Mouse (Mus musculus): ENCODE measurements around the gene Uba5. TPM values are rescaled to one million over a fixed set of nuclear protein-coding genes. Genes with fewer than 3 reads are reported as not detected.

The Uba5 gene
- 68.8 and 69.8 TPM in 2 replicates for polyA plus RNA-seq (2015; fragmentation: Nextera tagmentation; extraction: Ambion mirVana)

DNA sequence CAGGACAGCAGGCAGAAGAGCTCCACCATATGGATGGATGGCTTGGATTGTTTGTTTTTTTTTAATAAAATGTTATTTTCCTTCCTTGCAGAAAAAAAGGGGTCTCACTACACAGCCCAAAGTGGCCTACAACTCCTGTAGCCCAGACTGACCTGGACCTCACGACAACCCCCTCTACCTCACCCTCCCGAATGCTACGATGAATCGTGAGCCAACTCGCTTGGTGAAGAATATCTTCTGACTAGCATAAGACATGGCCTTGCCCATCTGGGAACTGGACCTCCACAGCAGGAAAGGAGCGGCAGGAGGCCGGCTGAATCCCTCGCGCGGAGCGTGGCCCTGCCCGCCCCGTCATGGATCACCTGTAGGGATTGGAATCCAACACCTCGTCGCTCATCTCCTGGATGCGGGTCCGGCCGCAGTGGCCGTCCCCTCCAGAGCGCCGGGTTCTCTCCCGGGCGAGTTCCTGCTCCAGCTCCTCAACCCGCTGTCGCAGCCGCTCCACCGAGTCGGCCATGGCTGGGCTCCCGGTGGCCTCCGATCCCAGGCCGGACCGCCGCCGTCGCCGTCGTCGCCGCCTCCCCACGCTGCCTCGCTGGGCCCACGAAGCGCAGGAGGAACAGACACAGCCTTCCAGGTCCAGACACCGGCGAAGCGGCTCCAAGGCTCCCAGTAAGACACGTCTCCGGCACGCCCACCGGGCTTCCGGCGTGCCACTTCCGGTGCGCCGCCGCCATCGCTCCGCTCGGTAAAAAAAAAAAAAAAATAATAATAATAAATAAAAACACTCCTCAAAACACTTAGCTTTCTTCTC, at the start of gene Uba5:
TSS of gene Uba5 (minus strand) at position 705 of the 814 bp plus-strand sequence.
- H3K9me3 ChIP-seq (replicated peaks; ENCODE audit: control insufficient read depth, low read length, poor library complexity, severe bottlenecking): no peaks in the 10 kb centered on the region
- peak within 1 kb of the TSS; percentile 88 for H3K4me2 ChIP-seq (ENCODE audit: low read length)
- ATAC-seq: peak; percentile 90
- H3K4me1 ChIP-seq (ENCODE audit: control insufficient read depth, insufficient read depth, low read length): peaks cover 17% of the 10 kb centered on the region
- H3K36me3 ChIP-seq (ENCODE audit: control insufficient read depth, insufficient read depth, low read length): peaks cover 13% of the 10 kb centered on the region
- H3K27me3 ChIP-seq (ENCODE audit: control insufficient read depth, insufficient read depth, low read depth, low read length): no peaks in the 10 kb centered on the region
- peak within 1 kb of the TSS; percentile 74 for H3K27ac ChIP-seq (ENCODE audit: low read length)
- peak within 1 kb of the TSS; percentile 80 for H3K9ac ChIP-seq (ENCODE audit: low read depth, low read length)
- peak within 1 kb of the TSS; percentile 73 for H3K4me3 ChIP-seq (ENCODE audit: low read depth, low read length)
- WGBS: under 1% methylated on average over 58 of the region's 59 CpGs

DNA sequence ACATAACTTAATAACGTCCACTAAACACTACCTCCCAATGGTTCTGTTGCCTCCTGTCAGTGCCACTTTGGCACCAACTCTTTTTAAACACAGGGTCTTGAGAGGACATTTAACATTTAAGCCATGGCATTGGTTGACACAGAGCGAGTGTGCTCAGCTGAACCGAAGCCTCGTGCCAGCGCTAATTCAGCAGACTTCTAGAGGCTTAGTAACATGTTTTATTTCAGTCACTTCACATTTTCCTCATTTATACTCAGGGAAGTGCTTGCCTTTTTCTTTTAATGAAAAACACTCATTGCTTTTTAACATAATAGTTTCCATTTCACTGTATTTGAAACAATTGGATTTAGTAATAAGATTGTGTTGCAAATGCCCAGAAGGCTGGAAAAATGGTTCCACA, 46.2 kb upstream of the Uba5 start:
- Histone ChIP-seq H3K4me3 (ENCODE audit: low read depth, low read length) (no peak overlapping the region), H3K9ac (ENCODE audit: low read depth, low read length) (no peak overlapping the region), H3K9me3 (replicated peaks; ENCODE audit: control insufficient read depth, low read length, poor library complexity, severe bottlenecking) (no peaks in the 10 kb centered on the region), H3K4me2 (ENCODE audit: low read length) (no peak overlapping the region), H3K4me1 (ENCODE audit: control insufficient read depth, insufficient read depth, low read length) (no peaks in the 10 kb centered on the region), H3K27me3 (ENCODE audit: control insufficient read depth, insufficient read depth, low read depth, low read length) (no peaks in the 10 kb centered on the region), H3K27ac (ENCODE audit: low read length) (no peak overlapping the region), H3K36me3 (ENCODE audit: control insufficient read depth, insufficient read depth, low read length) (no peaks in the 10 kb centered on the region)
- WGBS: 88% methylated on average over 5 of the region's 5 CpGs
- no peak for ATAC-seq

DNA sequence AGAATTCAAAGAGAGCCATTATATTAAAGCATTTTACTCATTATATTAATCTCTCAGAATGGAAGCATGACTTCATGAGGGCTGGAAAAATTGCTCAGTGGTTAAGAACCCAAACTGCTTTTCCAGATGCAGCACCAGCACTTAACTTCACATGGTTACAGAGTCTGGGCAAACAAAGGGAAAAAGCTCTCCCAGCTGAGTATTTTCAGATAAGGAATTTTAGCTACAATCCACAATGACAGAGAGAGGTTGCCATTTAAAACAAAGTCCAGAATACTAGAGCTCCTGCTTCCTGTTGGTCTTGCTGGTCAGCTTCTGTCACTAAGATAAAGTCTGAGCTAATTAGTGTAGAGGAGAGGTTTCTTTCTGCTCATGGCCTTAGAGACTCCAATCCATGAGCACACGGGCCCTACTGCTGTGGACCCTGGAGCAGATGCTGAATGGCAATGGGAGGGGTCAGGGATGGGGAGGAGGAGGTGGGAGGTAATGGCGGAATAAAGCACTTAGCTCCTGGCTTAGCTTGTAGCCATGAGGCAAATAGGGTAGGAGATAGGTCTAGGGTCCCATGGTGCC, 45.7 kb upstream of the Uba5 start:
- 68% methylated on average over 2 of the region's 2 CpGs for WGBS

DNA sequence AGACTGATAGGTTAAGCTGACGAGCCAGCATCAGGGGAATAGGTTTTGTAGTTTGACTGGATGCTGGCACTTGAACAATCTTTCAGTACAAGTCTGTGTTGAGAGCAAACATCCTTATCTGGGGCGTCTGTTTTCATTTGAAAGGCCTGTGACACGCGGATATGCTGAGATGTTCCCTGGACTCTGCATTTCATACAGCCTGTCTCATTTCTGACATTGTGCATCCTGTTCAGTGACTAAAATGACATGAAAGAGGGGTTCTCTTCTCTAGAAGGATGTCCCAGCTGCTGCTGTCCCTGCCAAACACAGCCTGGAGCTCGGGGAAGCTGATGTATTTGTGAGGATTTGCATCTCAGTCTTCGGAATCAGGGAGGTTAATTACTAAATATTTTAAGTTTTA, 44.5 kb upstream of the Uba5 start:
- 77% methylated on average over 6 of the region's 6 CpGs for WGBS
- no peak overlapping the region for H3K4me2 ChIP-seq (ENCODE audit: low read length)
- H3K36me3 ChIP-seq (ENCODE audit: control insufficient read depth, insufficient read depth, low read length): no peaks in the 10 kb centered on the region
- H3K4me3 ChIP-seq (ENCODE audit: low read depth, low read length): no peak overlapping the region
- no peak overlapping the region for H3K9ac ChIP-seq (ENCODE audit: low read depth, low read length)
- no peak for ATAC-seq
- no peaks in the 10 kb centered on the region for H3K9me3 ChIP-seq (replicated peaks; ENCODE audit: control insufficient read depth, low read length, poor library complexity, severe bottlenecking)
- H3K27ac ChIP-seq (ENCODE audit: low read length): no peak overlapping the region
- H3K27me3 ChIP-seq (ENCODE audit: control insufficient read depth, insufficient read depth, low read depth, low read length): no peaks in the 10 kb centered on the region
- no peaks in the 10 kb centered on the region; the same call in 1 of the 2 replicates for H3K4me1 ChIP-seq (ENCODE audit: control insufficient read depth, insufficient read depth, low read length)

More for the DNA sequence above, 45.7 kb upstream of the Uba5 start:
- no peaks in the 10 kb centered on the region for H3K36me3 ChIP-seq (ENCODE audit: control insufficient read depth, insufficient read depth, low read length)
- no peaks in the 10 kb centered on the region for H3K9me3 ChIP-seq (replicated peaks; ENCODE audit: control insufficient read depth, low read length, poor library complexity, severe bottlenecking)
- no peak overlapping the region for H3K4me2 ChIP-seq (ENCODE audit: low read length)
- H3K27me3 ChIP-seq (ENCODE audit: control insufficient read depth, insufficient read depth, low read depth, low read length): no peaks in the 10 kb centered on the region
- no peak overlapping the region for H3K27ac ChIP-seq (ENCODE audit: low read length)
- no peak overlapping the region for H3K9ac ChIP-seq (ENCODE audit: low read depth, low read length)
- H3K4me1 ChIP-seq (ENCODE audit: control insufficient read depth, insufficient read depth, low read length): no peaks in the 10 kb centered on the region
- no peak for ATAC-seq
- H3K4me3 ChIP-seq (ENCODE audit: low read depth, low read length): no peak overlapping the region

DNA sequence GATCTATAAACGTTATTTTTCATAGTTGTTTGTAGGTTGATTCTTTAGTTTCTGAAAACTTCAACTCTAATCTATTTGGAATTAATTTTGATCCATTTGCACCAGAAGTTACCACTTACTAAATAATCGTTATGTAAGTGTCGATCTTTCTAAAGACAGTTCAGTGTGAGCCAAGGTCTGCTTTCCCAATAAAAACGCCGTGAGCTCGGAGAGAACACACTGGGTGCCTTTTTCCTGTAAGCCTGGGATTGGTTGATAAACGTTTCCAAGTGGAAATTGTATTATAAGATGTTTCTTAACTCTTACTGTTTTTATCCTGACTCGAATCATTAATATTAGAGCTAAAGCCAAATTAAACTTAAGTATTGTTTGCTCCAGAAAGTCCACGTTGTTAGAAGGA, 44.0 kb upstream of the Uba5 start:
- Histone ChIP-seq H3K27me3 (ENCODE audit: control insufficient read depth, insufficient read depth, low read depth, low read length) (no peaks in the 10 kb centered on the region), H3K9ac (ENCODE audit: low read depth, low read length) (no peak overlapping the region), H3K4me1 (ENCODE audit: control insufficient read depth, insufficient read depth, low read length) (no peaks in the 10 kb centered on the region; the same call in 1 of the 2 replicates), H3K4me2 (ENCODE audit: low read length) (no peak overlapping the region), H3K9me3 (replicated peaks; ENCODE audit: control insufficient read depth, low read length, poor library complexity, severe bottlenecking) (no peaks in the 10 kb centered on the region), H3K4me3 (ENCODE audit: low read depth, low read length) (no peak overlapping the region), H3K36me3 (ENCODE audit: control insufficient read depth, insufficient read depth, low read length) (no peaks in the 10 kb centered on the region), H3K27ac (ENCODE audit: low read length) (no peak overlapping the region)
- WGBS: 87% methylated on average over 9 of the region's 9 CpGs
- no peak for ATAC-seq

DNA sequence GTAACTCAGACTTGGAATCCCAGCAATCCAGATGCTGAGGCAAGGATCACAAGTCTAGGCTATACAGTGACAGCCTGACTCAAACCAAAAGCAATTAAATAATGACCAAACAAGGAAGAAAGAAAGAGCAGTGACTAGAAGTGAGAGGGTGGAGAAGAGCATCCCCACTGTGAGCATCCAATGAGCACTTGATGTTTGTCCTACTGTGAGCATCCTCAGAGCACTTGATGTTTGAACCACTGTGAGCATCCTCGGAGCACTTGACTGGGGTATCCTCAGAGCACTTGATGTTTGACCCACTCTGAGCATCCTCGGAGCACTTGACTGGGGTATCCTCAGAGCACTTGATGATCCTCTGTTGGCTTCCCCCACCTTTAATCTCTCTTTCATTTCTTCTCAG, 42.1 kb upstream of the Uba5 start:
- Histone ChIP-seq H3K27me3 (ENCODE audit: control insufficient read depth, insufficient read depth, low read depth, low read length) (no peaks in the 10 kb centered on the region), H3K9ac (ENCODE audit: low read depth, low read length) (no peak overlapping the region), H3K4me2 (ENCODE audit: low read length) (no peak overlapping the region), H3K4me1 (ENCODE audit: control insufficient read depth, insufficient read depth, low read length) (no peaks in the 10 kb centered on the region; the same call in 1 of the 2 replicates), H3K36me3 (ENCODE audit: control insufficient read depth, insufficient read depth, low read length) (no peaks in the 10 kb centered on the region), H3K4me3 (ENCODE audit: low read depth, low read length) (no peak overlapping the region), H3K9me3 (replicated peaks; ENCODE audit: control insufficient read depth, low read length, poor library complexity, severe bottlenecking) (no peaks in the 10 kb centered on the region), H3K27ac (ENCODE audit: low read length) (no peak overlapping the region)
- ATAC-seq: no peak
- 87% methylated on average over 2 of the region's 2 CpGs for WGBS

DNA sequence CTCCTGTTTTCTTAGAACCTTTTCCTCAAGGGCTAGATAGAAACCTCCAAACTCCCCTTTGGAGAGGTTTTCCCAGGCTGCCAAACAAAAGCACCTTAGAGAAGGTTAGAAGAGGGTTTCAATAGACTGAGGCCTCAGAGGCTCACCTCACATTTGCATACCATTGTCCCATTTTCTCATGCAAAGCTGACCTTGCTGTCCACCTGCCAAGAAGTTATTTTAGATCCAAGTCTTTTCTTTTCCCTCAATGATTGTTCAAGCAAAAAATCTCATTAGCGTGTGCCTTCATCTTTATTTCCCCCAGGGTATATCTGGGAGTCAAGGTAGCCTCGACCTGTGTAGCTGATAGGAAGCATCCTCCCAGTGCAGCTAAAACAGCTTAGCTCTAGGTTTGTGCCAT, 40.0 kb upstream of the Uba5 start:
- Histone ChIP-seq H3K27ac (ENCODE audit: low read length) (no peak overlapping the region), H3K36me3 (ENCODE audit: control insufficient read depth, insufficient read depth, low read length) (no peaks in the 10 kb centered on the region), H3K27me3 (ENCODE audit: control insufficient read depth, insufficient read depth, low read depth, low read length) (no peaks in the 10 kb centered on the region), H3K9ac (ENCODE audit: low read depth, low read length) (no peak overlapping the region), H3K4me2 (ENCODE audit: low read length) (no peak overlapping the region), H3K9me3 (replicated peaks; ENCODE audit: control insufficient read depth, low read length, poor library complexity, severe bottlenecking) (no peaks in the 10 kb centered on the region), H3K4me3 (ENCODE audit: low read depth, low read length) (no peak overlapping the region), H3K4me1 (ENCODE audit: control insufficient read depth, insufficient read depth, low read length) (no peaks in the 10 kb centered on the region; the same call in 1 of the 2 replicates)
- WGBS: 27% methylated on average over 2 of the region's 2 CpGs
- ATAC-seq: no peak

DNA sequence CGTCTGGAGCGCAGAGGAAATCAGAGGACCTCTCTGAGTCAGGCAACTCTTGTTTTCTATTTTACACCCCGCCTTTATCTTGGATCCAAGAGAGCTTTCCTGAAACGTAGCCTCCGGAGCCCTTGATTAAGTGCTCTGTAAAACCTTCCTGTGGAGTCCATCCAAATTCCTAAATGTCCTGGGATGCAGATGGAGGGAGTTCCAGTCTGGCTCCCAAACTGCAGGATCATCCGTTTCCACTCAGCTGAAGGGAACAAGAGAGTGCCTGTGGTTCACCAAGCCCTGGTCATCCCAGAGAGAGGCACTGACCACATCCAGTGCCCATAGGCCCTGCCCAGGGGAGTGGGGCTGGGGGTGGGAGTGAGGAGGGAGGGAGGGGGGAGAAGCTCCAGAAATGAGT, 39.4 kb upstream of the Uba5 start:
- H3K9me3 ChIP-seq (replicated peaks; ENCODE audit: control insufficient read depth, low read length, poor library complexity, severe bottlenecking): no peaks in the 10 kb centered on the region

DNA sequence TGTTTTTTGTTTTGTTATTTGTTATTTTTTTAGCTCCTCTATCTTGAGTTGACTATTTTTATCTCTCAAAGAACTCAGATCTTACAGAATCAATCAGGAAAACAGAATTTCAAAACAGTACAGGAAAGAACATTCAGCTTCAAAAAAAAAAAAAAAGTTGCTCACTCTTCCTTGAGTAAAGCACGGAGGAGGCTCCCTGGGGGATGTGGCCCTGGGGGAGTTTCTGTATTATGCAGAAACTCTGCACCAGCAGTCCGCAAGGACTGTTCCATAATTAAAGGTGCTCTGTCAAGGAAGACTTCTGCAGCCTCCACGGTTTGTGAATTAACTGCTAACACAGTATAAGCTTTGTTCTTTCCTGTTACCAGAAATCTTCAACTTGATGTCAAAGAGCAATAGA, 38.5 kb upstream of the Uba5 start:
- Histone ChIP-seq H3K9ac (ENCODE audit: low read depth, low read length) (no peak overlapping the region), H3K27ac (ENCODE audit: low read length) (no peak overlapping the region), H3K9me3 (replicated peaks; ENCODE audit: control insufficient read depth, low read length, poor library complexity, severe bottlenecking) (no peaks in the 10 kb centered on the region), H3K27me3 (ENCODE audit: control insufficient read depth, insufficient read depth, low read depth, low read length) (no peaks in the 10 kb centered on the region), H3K4me2 (ENCODE audit: low read length) (no peak overlapping the region), H3K4me1 (ENCODE audit: control insufficient read depth, insufficient read depth, low read length) (no peaks in the 10 kb centered on the region; the same call in 1 of the 2 replicates), H3K4me3 (ENCODE audit: low read depth, low read length) (no peak overlapping the region), H3K36me3 (ENCODE audit: control insufficient read depth, insufficient read depth, low read length) (no peaks in the 10 kb centered on the region)
- 28% methylated on average over 3 of the region's 3 CpGs for WGBS
- no peak for ATAC-seq

More for the DNA sequence above, 39.4 kb upstream of the Uba5 start:
- no peaks in the 10 kb centered on the region for H3K36me3 ChIP-seq (ENCODE audit: control insufficient read depth, insufficient read depth, low read length)
- H3K4me3 ChIP-seq (ENCODE audit: low read depth, low read length): no peak overlapping the region
- ATAC-seq: no peak
- no peaks in the 10 kb centered on the region; the same call in 1 of the 2 replicates for H3K4me1 ChIP-seq (ENCODE audit: control insufficient read depth, insufficient read depth, low read length)
- H3K9ac ChIP-seq (ENCODE audit: low read depth, low read length): no peak overlapping the region
- no peak overlapping the region for H3K27ac ChIP-seq (ENCODE audit: low read length)
- H3K4me2 ChIP-seq (ENCODE audit: low read length): no peak overlapping the region
- H3K27me3 ChIP-seq (ENCODE audit: control insufficient read depth, insufficient read depth, low read depth, low read length): no peaks in the 10 kb centered on the region
- WGBS: 35% methylated on average over 6 of the region's 6 CpGs

All from midbrain, embryonic 16.5 days (tissue).